Mouse (Mus musculus): ENCODE measurements around the gene Dync2h1. TPM values are rescaled to one million over a fixed set of nuclear protein-coding genes. Genes with fewer than 3 reads are reported as not detected.
"Not testable (repeated sequence)": the region's sequence is repeated elsewhere in the genome, so short reads cannot be mapped to it uniquely, and the experiment has no call there.

Gene Dync2h1
- 1.6 and 3.1 TPM in 2 replicates for total RNA-seq (2015)
- total RNA-seq (2017), result 3.2 and 4.9 TPM in 2 replicates

GRCm38 (mm10) chr9:7184172-7184896 lies at the start of gene Dync2h1, which contains the start of gene Dcun1d5:
Dync2h1 (minus strand) TSS chr9:7184446.
Dcun1d5 (plus strand) TSS chr9:7184520.
- peak; percentile 93 for ATAC-seq (ENCODE audit: poor library complexity, severe bottlenecking)

- ATAC-seq (ENCODE audit: poor library complexity, severe bottlenecking), result peak; percentile 93
Measured at GRCm38 (mm10) chr9:7221460-7221859, 37.2 kb upstream of the Dync2h1 start.

- ATAC-seq (ENCODE audit: poor library complexity, severe bottlenecking), result peak; percentile 49
Measured at GRCm38 (mm10) chr9:7221024-7221423, 36.8 kb upstream of the Dync2h1 start.

- peak; percentile 69; the same call in 1 of the 2 replicates for ATAC-seq (ENCODE audit: poor library complexity, severe bottlenecking)
Measured at GRCm38 (mm10) chr9:7216240-7216639, 32.0 kb upstream of the Dync2h1 start.

- ATAC-seq (ENCODE audit: poor library complexity, severe bottlenecking), result not testable (repeated sequence)
Measured at GRCm38 (mm10) chr9:7190694-7191093, 6.4 kb upstream of the Dync2h1 start.

- peak; percentile 61 for ATAC-seq (ENCODE audit: poor library complexity, severe bottlenecking)
Measured at GRCm38 (mm10) chr9:7184897-7185291, 648 bp upstream of the Dync2h1 start.

GRCm38 (mm10) chr9:7176618-7177610 lies 7.3 kb downstream of the Dync2h1 start:
- peak; percentile 98 for ATAC-seq (ENCODE audit: poor library complexity, severe bottlenecking)

- ATAC-seq (ENCODE audit: poor library complexity, severe bottlenecking), result no peak
Measured at GRCm38 (mm10) chr9:7173756-7174155, 10.5 kb downstream of the Dync2h1 start.

GRCm38 (mm10) chr9:7167339-7167998 lies 16.8 kb downstream of the Dync2h1 start:
- no peak for ATAC-seq (ENCODE audit: poor library complexity, severe bottlenecking)

GRCm38 (mm10) chr9:7160688-7161087 lies 23.6 kb downstream of the Dync2h1 start:
- ATAC-seq (ENCODE audit: poor library complexity, severe bottlenecking), result no peak

- no peak for ATAC-seq (ENCODE audit: poor library complexity, severe bottlenecking)
Measured at GRCm38 (mm10) chr9:7159718-7160117, 24.5 kb downstream of the Dync2h1 start.

GRCm38 (mm10) chr9:7158605-7159004 lies 25.6 kb downstream of the Dync2h1 start:
- ATAC-seq (ENCODE audit: poor library complexity, severe bottlenecking), result no peak

- ATAC-seq (ENCODE audit: poor library complexity, severe bottlenecking), result no peak
Measured at GRCm38 (mm10) chr9:7154391-7154790, 29.9 kb downstream of the Dync2h1 start.

- no peak for ATAC-seq (ENCODE audit: poor library complexity, severe bottlenecking)
Measured at GRCm38 (mm10) chr9:7122863-7123262, 61.4 kb downstream of the Dync2h1 start.

GRCm38 (mm10) chr9:7110166-7110565 lies 74.1 kb downstream of the Dync2h1 start:
- no peak for ATAC-seq (ENCODE audit: poor library complexity, severe bottlenecking)

GRCm38 (mm10) chr9:7101361-7101760 lies 82.9 kb downstream of the Dync2h1 start:
- ATAC-seq (ENCODE audit: poor library complexity, severe bottlenecking), result no peak

- no peak for ATAC-seq (ENCODE audit: poor library complexity, severe bottlenecking)
Measured at GRCm38 (mm10) chr9:7074625-7075024, 109.6 kb downstream of the Dync2h1 start.

- no peak for ATAC-seq (ENCODE audit: poor library complexity, severe bottlenecking)
Measured at GRCm38 (mm10) chr9:7070846-7071245, 113.4 kb downstream of the Dync2h1 start.

GRCm38 (mm10) chr9:7050588-7050987 lies 133.7 kb downstream of the Dync2h1 start:
- ATAC-seq (ENCODE audit: poor library complexity, severe bottlenecking), result no peak

- ATAC-seq (ENCODE audit: poor library complexity, severe bottlenecking), result no peak
Measured at GRCm38 (mm10) chr9:7042635-7043273, 141.5 kb downstream of the Dync2h1 start.
